Mouse (Mus musculus) intestine, embryonic 15.5 days (tissue): ENCODE measurements around the gene Pick1. TPM values are rescaled to one million over a fixed set of nuclear protein-coding genes. Genes with fewer than 3 reads are reported as not detected.
A peak's percentile ranks its signal among the peaks of the same experiment; 100 is the strongest.

Experiments used
- ATAC-seq: fragments of 200-750 bp; cut with Nextera tagmentation; 2 replicates; pipeline ENCODE4 v1.8.0; 2017; ENCODE audit warnings: moderate TSS enrichment, moderate library complexity
- H3K27ac ChIP-seq: fragments of 300-500 bp; sonication (generic); 2 replicates; pipeline ENCODE4 v1.5.1; 2015; ENCODE audit warnings: mild to moderate bottlenecking, inconsistent platforms
- H3K27me3 ChIP-seq: fragments of 300-500 bp; sonication (generic); replicated peaks from 2 replicates; pipeline ENCODE4 v1.6.1; 2015; ENCODE audit warnings: inconsistent platforms
- H3K36me3 ChIP-seq: fragments of 300-500 bp; sonication (generic); 2 replicates; pipeline ENCODE4 v1.6.1; 2015; ENCODE audit warnings: inconsistent platforms
- H3K4me1 ChIP-seq: fragments of 300-500 bp; sonication (generic); replicated peaks from 2 replicates; pipeline ENCODE4 v1.6.1; 2015; ENCODE audit warnings: inconsistent platforms
- H3K4me2 ChIP-seq: fragments of 300-500 bp; sonication (generic); replicated peaks from 2 replicates; pipeline ENCODE4 v1.6.1; 2015; ENCODE audit warnings: mild to moderate bottlenecking, inconsistent platforms
- H3K4me3 ChIP-seq: fragments of 300-500 bp; sonication (generic); replicated peaks from 2 replicates; pipeline ENCODE4 v1.5.1; 2015; ENCODE audit warnings: inconsistent platforms
- H3K9ac ChIP-seq: fragments of 300-500 bp; sonication (generic); 2 replicates; pipeline ENCODE4 v1.6.1; 2015; ENCODE audit warnings: inconsistent platforms
- H3K9me3 ChIP-seq: fragments of 300-500 bp; sonication (generic); 2 replicates; pipeline ENCODE4 v1.6.1; 2016; ENCODE audit warnings: inconsistent platforms
- whole genome bisulfite sequencing: fragments of 180-500 bp; shearing (Covaris S2); methylation state at CpG from one replicate; pipeline ENCODE4 v1.1.7; 2015; 5-methylcytosine and 5-hydroxymethylcytosine counted together
- polyA plus RNA-seq: library from polyadenylated mRNA; unstranded; fragments of >200 nt; fragmentation: Nextera tagmentation; extraction: Ambion mirVana; gene quantifications from 2 replicates; pipeline ENCODE4 v1.2.1, GENCODE M21; 2015

Gene Pick1
- polyA plus RNA-seq, 1 experiment from 2014 or later: 44.2 TPM

DNA sequence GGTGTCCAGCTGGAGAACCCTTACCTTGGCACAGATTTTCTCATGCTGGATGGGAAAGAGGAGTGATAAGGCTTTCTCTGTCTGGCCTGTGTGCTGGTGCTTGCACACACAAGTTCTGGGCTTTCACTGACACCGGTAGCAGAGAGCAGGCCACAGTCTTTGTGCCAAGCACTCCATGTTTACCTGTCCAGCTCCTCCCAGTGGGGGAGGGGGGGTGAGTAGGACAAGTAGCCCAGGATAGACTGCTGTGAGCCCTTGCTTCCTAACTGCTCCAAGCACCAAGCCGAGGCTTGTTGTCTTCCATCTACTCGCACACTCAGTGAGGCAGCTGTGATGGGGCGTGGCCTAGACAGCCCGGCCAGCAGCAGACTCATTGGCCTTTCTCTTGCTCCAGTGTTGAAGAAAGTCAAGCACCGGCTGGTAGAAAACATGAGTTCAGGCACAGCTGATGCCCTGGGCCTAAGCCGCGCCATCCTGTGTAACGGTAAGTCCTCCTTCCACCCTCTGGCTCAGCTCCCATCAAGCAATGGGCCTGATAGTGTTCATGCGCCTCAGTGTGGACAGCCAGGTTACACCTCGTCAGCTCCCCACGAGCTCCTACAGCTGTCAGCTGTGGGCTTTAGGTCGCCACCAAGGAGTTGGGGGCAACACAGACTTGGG, 13.7 kb downstream of the Pick1 start:
- peak; percentile 60 for ATAC-seq
- H3K4me1 ChIP-seq: 0 out of 2 replicates have a peak, but pooled peaks cover 9% of the 10 kb centered on the region
- no peaks in the 10 kb centered on the region for H3K9me3 ChIP-seq
- peaks cover 27% of the 10 kb centered on the region; the same call in 1 of the 2 replicates for H3K36me3 ChIP-seq
- H3K4me3 ChIP-seq: no peak overlapping the region
- no peak overlapping the region for H3K27ac ChIP-seq
- 71% methylated on average over 13 of the region's 13 CpGs for WGBS
- H3K9ac ChIP-seq: no peak overlapping the region
- H3K4me2 ChIP-seq: no peak overlapping the region
- no peaks in the 10 kb centered on the region for H3K27me3 ChIP-seq

DNA sequence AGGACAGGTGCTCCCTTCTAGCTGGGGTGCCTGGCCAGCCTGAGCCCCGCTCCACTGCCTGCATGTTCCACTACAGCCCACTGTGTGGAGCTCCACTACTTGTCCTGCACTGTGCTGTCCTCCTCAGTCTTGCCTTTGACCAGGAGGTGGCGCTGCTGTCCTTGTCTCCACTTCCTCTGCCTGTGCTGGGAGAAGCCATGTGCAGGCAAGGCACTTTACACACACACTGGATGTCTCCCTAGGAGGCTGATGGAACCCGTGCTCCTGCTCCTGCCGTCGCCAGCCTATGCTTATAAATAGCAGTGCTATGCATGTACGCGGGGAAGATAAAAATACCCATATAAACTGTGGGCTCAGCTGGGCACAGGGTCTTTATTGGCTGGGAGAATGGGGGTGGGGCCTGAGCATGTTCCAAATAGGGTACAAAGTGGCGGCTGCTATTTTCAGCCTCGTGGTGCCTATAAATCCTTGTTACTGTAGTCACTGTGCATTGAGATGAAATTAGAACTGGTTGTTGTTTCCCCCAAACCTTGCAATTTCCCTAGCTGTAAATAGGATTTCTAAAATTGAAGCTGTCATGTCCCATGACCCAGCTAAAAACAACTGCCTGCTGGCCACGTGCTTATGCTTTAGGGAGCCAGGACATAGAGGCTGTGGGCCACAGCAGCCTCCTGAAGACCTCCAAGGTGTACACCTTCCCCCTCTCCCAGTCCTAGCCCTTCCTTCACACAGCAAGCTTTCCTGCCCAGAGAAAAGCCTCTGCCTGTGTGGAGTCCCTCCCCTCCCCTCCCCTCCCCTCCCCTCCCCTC, 14.5 kb downstream of the Pick1 start:
- Histone ChIP-seq H3K4me3 (no peak overlapping the region), H3K36me3 (peaks cover 27% of the 10 kb centered on the region; the same call in 1 of the 2 replicates), H3K9ac (no peak overlapping the region), H3K27ac (no peak overlapping the region), H3K4me2 (peak overlapping the region; percentile 30; the same call in 1 of the 2 replicates), H3K4me1 (0 out of 2 replicates have a peak, but pooled peaks cover 9% of the 10 kb centered on the region), H3K9me3 (no peaks in the 10 kb centered on the region), H3K27me3 (no peaks in the 10 kb centered on the region)
- WGBS: 15% methylated on average over 10 of the region's 10 CpGs
- ATAC-seq: peak; percentile 97

DNA sequence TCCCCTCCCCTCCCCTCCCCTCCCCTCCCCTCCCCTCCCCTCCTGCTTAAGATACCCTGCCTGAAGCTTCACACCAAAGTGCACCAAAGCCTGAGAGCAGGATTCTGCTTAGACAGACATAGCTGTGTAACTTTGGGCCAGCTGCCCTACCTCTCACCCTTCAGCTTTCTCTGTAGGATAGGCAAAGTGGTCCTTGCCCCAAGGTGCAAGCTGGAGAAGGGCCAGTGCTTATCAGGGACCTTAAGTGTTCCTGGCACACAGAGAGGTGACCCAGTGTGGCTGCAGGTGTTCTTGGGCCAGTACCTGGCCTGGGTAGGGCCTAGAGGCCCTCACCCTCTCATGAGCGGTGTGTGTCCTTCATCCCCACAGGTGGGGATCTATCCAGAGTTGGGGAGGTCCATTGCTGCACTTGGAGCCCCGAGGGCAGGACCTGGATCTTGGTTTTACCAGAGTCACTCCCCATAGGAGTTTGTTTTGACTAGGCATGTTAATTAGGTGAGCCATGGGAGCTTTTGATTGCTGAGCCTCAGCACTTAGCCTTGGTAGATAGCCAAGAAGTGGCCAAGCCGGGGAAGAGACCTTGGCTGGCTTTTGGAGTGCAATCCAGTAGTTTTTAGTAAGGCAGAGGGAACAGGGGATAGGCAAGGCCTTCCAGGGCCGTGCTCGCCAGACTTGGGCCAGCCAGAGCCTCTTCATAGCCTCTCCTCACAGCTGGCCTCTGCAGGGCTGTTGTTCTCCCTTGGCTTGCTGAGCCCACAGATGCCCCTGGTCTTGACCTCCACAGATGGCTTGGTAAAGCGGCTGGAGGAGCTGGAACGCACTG, 15.3 kb downstream of the Pick1 start:
- H3K4me2 ChIP-seq: no peak overlapping the region
- H3K9ac ChIP-seq: peak overlapping the region; percentile 13; the same call in 1 of the 2 replicates
- no peak overlapping the region for H3K4me3 ChIP-seq
- no peak for ATAC-seq
- H3K36me3 ChIP-seq: peaks cover 26% of the 10 kb centered on the region; the same call in 1 of the 2 replicates
- no peaks in the 10 kb centered on the region for H3K27me3 ChIP-seq
- 81% methylated on average over 7 of the region's 7 CpGs for WGBS
- H3K4me1 ChIP-seq: 0 out of 2 replicates have a peak, but pooled peaks cover 9% of the 10 kb centered on the region
- no peak overlapping the region for H3K27ac ChIP-seq
- no peaks in the 10 kb centered on the region for H3K9me3 ChIP-seq

DNA sequence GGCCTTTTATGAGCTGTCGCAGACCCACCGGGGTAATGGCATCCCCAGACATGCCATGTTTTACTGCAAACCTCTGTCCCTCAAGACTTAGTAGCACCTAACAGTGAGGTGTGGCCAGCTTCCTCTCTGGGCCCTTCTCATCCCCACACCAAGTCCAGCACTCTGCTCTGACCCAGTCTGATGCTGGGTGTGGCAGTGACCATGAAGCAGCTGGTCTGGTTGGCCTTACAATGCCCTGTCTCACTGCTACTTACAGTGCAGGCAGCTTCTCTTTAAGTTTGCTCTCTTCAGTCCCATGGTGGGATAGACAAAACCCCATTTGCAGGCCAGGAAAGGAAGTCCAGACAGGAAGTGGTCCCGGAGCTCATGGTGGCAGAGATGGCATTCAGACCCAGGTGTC, 16.3 kb downstream of the Pick1 start:
- Histone ChIP-seq H3K4me3 (no peak overlapping the region), H3K27me3 (no peaks in the 10 kb centered on the region), H3K27ac (no peak overlapping the region), H3K4me2 (no peak overlapping the region), H3K9me3 (no peaks in the 10 kb centered on the region), H3K4me1 (0 out of 2 replicates have a peak, but pooled peaks cover 9% of the 10 kb centered on the region), H3K9ac (no peak overlapping the region), H3K36me3 (peaks cover 19% of the 10 kb centered on the region; the same call in 1 of the 2 replicates)
- WGBS: 87% methylated on average over 3 of the region's 3 CpGs
- ATAC-seq: no peak

DNA sequence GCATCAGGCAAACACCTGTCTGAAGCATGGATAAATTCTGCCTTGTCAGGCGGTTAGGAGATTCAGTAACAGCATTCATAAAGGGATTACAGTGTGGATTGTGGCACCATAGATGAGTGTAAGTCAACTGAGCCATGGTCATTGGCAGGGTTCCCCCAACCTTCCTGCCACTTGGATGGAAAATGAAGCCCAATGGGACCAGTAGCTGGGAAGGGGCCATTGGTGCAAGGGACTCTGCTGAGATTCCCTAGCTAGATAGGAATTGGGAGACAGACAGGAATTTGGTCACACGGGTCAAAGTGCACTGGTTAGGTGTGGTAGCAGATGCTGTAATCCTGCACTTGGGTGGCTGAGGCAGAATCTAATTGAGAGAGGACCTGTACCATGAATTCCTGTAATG, 21.3 kb downstream of the Pick1 start:
- Histone ChIP-seq H3K27me3 (peaks cover 34% of the 10 kb centered on the region), H3K4me3 (no peak overlapping the region), H3K4me2 (no peak overlapping the region), H3K9me3 (no peaks in the 10 kb centered on the region), H3K27ac (no peak overlapping the region), H3K4me1 (peaks cover 17% of the 10 kb centered on the region), H3K36me3 (peaks cover 5% of the 10 kb centered on the region; the same call in 1 of the 2 replicates), H3K9ac (no peak overlapping the region)
- 67% methylated on average over 2 of the region's 2 CpGs for WGBS
- ATAC-seq: no peak

DNA sequence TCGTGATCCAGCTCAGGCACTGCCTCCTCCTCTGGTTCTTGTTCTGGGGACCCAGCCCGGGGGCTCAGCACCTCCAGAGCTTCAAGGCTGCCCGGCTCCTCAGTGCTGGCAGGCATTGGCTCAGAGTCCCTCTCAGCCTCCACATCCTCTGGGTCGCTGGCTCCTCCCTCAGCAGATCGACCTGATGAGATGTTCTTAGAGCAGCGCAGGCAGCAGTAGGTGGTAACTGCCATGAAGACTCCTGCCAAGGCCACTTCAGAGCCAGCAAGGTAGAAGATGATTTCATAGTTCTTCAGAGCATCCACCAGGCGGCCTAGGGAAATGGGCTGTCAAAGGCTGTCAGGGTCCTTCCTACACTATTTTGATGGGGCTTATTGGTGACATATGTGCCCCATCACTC, 22.2 kb downstream of the Pick1 start:
- ATAC-seq: 0 out of 2 replicates have a peak, but pooled peaks have one; percentile 3
- H3K4me1 ChIP-seq: peaks cover 17% of the 10 kb centered on the region
- H3K27ac ChIP-seq: no peak overlapping the region
- H3K4me3 ChIP-seq: no peak overlapping the region
- WGBS: 57% methylated on average over 7 of the region's 7 CpGs
- no peak overlapping the region for H3K4me2 ChIP-seq
- H3K36me3 ChIP-seq: peaks cover 4% of the 10 kb centered on the region; the same call in 1 of the 2 replicates
- no peak overlapping the region for H3K9ac ChIP-seq
- peaks cover 34% of the 10 kb centered on the region for H3K27me3 ChIP-seq
- no peaks in the 10 kb centered on the region for H3K9me3 ChIP-seq

DNA sequence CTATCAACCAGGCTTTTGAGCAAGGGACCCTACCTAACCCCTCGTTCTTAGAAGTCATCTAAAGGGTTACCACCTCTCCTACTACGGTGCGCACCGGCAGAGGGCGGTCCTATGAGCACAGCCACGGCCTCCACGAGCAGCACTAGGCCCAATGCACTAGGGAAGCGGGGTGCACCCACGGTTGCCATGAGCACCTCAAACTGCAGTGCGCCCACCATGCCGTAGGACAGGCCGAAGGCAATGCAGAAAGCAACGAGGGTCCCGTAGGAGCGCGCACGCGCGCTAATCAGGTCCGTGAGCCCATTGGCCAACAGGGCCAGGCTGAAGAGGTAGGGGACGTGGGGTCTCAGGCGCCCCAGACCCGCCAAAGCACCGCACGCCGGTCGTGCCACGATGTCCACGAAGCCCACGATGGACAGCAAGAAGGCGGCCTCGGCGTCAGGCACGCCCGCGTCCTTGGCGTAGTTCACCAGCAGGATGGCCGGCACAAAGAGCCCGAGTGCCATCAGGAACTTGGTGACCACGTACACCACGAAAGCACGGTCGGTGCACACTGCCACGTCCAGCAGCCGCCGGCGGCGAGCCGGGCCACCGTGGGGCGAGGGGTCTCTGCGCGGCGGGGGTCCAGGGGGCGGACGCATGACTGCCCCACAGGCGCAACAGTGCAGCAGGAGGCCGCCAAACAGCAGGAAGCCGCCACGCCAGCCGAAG, 23.0 kb downstream of the Pick1 start:
- peak overlapping the region; percentile 45 for H3K9ac ChIP-seq
- peaks cover 17% of the 10 kb centered on the region for H3K4me1 ChIP-seq
- ATAC-seq: peak; percentile 67
- H3K4me2 ChIP-seq: peak overlapping the region; percentile 84
- WGBS: 2% methylated on average over 61 of the region's 61 CpGs
- H3K9me3 ChIP-seq: no peaks in the 10 kb centered on the region
- no peaks in the 10 kb centered on the region; the same call in 1 of the 2 replicates for H3K36me3 ChIP-seq
- peaks cover 34% of the 10 kb centered on the region for H3K27me3 ChIP-seq
- peak overlapping the region; percentile 39 for H3K4me3 ChIP-seq
- no peak overlapping the region for H3K27ac ChIP-seq

DNA sequence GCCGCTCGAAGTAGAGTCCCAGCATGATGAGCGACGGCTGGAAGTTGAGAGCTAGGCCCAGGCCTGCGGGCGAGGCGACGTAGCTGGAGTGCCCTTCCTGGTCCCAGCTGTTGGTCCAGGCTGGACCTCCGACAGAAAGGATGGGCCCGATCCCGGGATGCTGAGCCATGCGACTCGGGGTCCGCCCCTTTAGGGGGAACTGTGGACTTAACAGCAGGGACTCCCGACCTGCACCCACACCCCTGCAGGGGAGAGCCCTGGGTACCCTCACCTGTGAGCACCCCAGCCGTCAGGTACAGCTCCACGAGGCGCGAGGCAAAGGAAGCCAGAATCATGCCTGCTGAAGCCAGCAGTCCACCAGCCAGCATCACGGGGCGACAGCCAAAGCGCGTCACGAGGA, 23.6 kb downstream of the Pick1 start:
- WGBS: 37% methylated on average over 24 of the region's 24 CpGs
- Histone ChIP-seq H3K27me3 (peaks cover 34% of the 10 kb centered on the region), H3K4me2 (peak overlapping the region; percentile 84), H3K27ac (no peak overlapping the region), H3K36me3 (no peaks in the 10 kb centered on the region; the same call in 1 of the 2 replicates), H3K4me3 (peak overlapping the region; percentile 39), H3K9ac (peak overlapping the region; percentile 45; the same call in 1 of the 2 replicates), H3K9me3 (no peaks in the 10 kb centered on the region), H3K4me1 (peaks cover 17% of the 10 kb centered on the region)
- peak; percentile 32; the same call in 1 of the 2 replicates for ATAC-seq

DNA sequence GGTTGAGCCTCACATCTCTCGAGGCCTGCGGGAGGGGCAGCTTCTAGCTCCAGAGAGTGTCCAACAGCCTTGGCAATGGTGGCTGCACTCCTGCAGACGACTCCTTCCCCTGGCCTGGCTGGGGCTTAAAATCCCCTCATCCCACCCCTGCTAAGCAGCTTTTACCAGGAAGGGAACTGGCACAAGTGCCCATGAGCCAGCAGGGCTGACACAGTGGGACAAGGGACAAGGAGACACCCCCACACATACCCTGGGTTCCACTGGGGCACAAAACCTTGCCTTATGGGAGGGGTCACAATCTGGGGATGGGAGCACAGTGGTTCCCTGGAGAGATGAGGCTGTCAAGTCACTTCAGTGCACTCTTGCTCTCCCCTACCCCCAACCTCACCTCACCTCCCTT, 25.7 kb downstream of the Pick1 start, which contains the start of gene Slc16a8:
Gene Slc16a8, minus strand, starts transcription at position 101 of the 400 bp plus-strand sequence.
- ATAC-seq: no peak

DNA sequence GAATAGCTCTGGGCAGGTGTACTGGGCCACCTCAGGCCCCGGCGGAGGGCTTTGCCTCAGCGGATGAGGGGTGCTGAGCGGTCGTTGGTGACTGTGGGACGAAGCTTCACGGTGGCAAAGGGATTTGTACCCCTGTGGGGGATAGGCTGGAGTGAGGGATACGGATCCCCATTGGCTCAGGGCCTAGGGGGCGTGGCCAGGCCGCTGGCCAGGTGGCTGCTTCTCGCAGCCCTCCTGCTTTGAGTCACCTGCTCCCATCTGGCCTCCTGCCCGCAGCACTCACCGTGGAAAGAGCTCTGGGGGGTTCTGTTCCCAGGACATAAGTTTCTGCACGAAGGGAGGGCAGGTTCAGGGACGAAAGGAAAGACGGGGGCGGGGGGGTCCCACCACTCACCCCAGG, 29.5 kb downstream of the Pick1 start:
- H3K36me3 ChIP-seq: no peaks in the 10 kb centered on the region
- H3K4me2 ChIP-seq: no peak overlapping the region
- no peak overlapping the region for H3K4me3 ChIP-seq
- WGBS: 35% methylated on average over 17 of the region's 17 CpGs
- H3K27ac ChIP-seq: no peak overlapping the region
- H3K4me1 ChIP-seq: peaks cover 20% of the 10 kb centered on the region
- no peak overlapping the region for H3K9ac ChIP-seq
- H3K9me3 ChIP-seq: no peaks in the 10 kb centered on the region
- no peak for ATAC-seq
- H3K27me3 ChIP-seq: peaks cover 31% of the 10 kb centered on the region

More for the DNA sequence above, 25.7 kb downstream of the Pick1 start, which contains the start of gene Slc16a8:
- Histone ChIP-seq H3K9ac (no peak within 1 kb of the TSS), H3K4me3 (no peak within 1 kb of the TSS), H3K4me1 (peaks cover 17% of the 10 kb centered on the region), H3K4me2 (no peak within 1 kb of the TSS), H3K36me3 (no peaks in the 10 kb centered on the region), H3K9me3 (no peaks in the 10 kb centered on the region), H3K27me3 (peaks cover 48% of the 10 kb centered on the region), H3K27ac (no peak within 1 kb of the TSS)
- 40% methylated on average over 3 of the region's 3 CpGs for WGBS

DNA sequence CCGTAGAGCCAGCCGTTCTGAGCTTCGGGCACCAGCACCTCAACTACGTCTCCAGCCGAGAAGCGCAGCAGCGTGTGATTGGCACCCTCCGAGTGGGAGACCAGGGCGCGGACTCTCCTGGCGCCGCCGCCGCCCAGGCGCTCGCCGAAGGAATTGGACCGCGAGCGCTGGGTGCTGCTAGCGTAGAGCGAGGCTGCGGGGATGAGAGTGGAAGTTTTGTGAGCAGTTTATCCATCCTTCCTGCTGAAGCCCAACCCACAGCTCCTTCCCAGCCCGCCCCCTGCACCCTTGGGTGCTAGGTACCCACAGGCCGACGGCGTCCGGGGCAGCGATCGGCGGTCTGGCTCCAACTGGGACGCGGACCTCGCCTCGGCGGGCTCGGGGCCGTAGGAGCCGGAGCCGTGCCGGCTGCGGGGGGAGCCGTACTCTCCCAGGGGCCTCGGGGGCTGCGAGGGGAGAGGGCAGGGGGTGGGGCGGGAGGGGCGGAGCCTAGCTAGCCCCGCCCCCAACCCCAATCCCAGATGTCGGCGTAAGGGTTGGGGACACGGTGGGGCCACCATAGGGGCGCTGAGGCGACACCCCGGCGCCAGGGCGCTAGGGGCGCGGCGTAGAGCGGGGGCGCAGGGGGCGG, 32.2 kb downstream of the Pick1 start:
- peaks cover 26% of the 10 kb centered on the region for H3K27me3 ChIP-seq
- under 1% methylated on average over 62 of the region's 62 CpGs for WGBS

More for the DNA sequence above, 32.2 kb downstream of the Pick1 start:
- H3K27ac ChIP-seq: no peak overlapping the region
- peaks cover 20% of the 10 kb centered on the region for H3K4me1 ChIP-seq
- no peaks in the 10 kb centered on the region for H3K36me3 ChIP-seq
- ATAC-seq: peak; percentile 80
- H3K9ac ChIP-seq: peak overlapping the region; percentile 59
- no peaks in the 10 kb centered on the region for H3K9me3 ChIP-seq
- H3K4me2 ChIP-seq: peak overlapping the region; percentile 99
- H3K4me3 ChIP-seq: peak overlapping the region; percentile 63
